Mouse (Mus musculus): Measurements from ENCODE around the gene Grcc10. TPM values are rescaled to one million over a fixed set of nuclear protein-coding genes. Genes with fewer than 3 reads are reported as not detected.

Grcc10 gene
- polyA plus RNA-seq, 1 experiment: 287 TPM

GRCm38 (mm10) chr6:124706061-124706627 is 35.0 kb downstream of the Grcc10 start:
- H3ac ChIP-seq (ENCODE audit: control insufficient read depth, insufficient read length): no peak overlapping the region
- TF ChIP-seq POLR2AphosphoS2 (IDR thresholded peaks at IDR 0.05; ENCODE audit: insufficient read length, low read depth) (peak; percentile 9), SRF (IDR thresholded peaks at IDR 0.05; ENCODE audit: control insufficient read depth, insufficient read length, low read depth) (no peak)
- no peak overlapping the region for H3K4me2 ChIP-seq (ENCODE audit: low read depth)
- H3K36me3 ChIP-seq (ENCODE audit: control insufficient read depth, insufficient read depth): peaks cover 37% of the 10 kb centered on the region
- H3K27me3 ChIP-seq (ENCODE audit: control insufficient read depth, insufficient read depth, insufficient read length): no peaks in the 10 kb centered on the region
- H3K4me3 ChIP-seq: no peak overlapping the region
- peaks cover 52% of the 10 kb centered on the region for H3K79me2 ChIP-seq (ENCODE audit: control insufficient read depth, insufficient read depth)

GRCm38 (mm10) chr6:124704417-124704816 is 36.8 kb downstream of the Grcc10 start:
- H3K27me3 ChIP-seq (ENCODE audit: control insufficient read depth, insufficient read depth, insufficient read length): no peaks in the 10 kb centered on the region
- H3K4me2 ChIP-seq (ENCODE audit: low read depth): no peak overlapping the region
- peaks cover 35% of the 10 kb centered on the region for H3K79me2 ChIP-seq (ENCODE audit: control insufficient read depth, insufficient read depth)
- peaks cover 37% of the 10 kb centered on the region for H3K36me3 ChIP-seq (ENCODE audit: control insufficient read depth, insufficient read depth)
- no peak overlapping the region for H3ac ChIP-seq (ENCODE audit: control insufficient read depth, insufficient read length)
- H3K4me3 ChIP-seq: no peak overlapping the region
- TF ChIP-seq TCF3 (IDR thresholded peaks at IDR 0.05; ENCODE audit: insufficient read length, low read depth): no peak
- TF ChIP-seq MYOG (IDR thresholded peaks at IDR 0.05; ENCODE audit: control insufficient read depth in 1 of 3, insufficient read depth in 1 of 3, insufficient read length in 2 of 3, low read depth in 2 of 3): no peak
- no peak for TF ChIP-seq CEBPB (IDR thresholded peaks at IDR 0.05; ENCODE audit: insufficient read depth, poor library complexity, severe bottlenecking)
- no peak for TF ChIP-seq MYOD1 (IDR thresholded peaks at IDR 0.05; ENCODE audit: control insufficient read depth in 1 of 3, insufficient read length in 2 of 3, low read depth in 2 of 3)
- no peak for TF ChIP-seq TCF12 (IDR thresholded peaks at IDR 0.05; ENCODE audit: insufficient read depth, poor library complexity, severe bottlenecking)
- no peak for TF ChIP-seq POLR2AphosphoS2 (IDR thresholded peaks at IDR 0.05; ENCODE audit: insufficient read length, low read depth)
- no peak for TF ChIP-seq USF1 (IDR thresholded peaks at IDR 0.05; ENCODE audit: low read depth)
- no peak for TF ChIP-seq SRF (IDR thresholded peaks at IDR 0.05; ENCODE audit: control insufficient read depth, insufficient read length, low read depth)
- no peak for TF ChIP-seq E2F4 (IDR thresholded peaks at IDR 0.05; ENCODE audit: insufficient read depth)
- TF ChIP-seq MAX (IDR thresholded peaks at IDR 0.05; ENCODE audit: low read depth): no peak
- no peak for TF ChIP-seq POLR2A (IDR thresholded peaks at IDR 0.05; ENCODE audit: insufficient read length, low read depth)
- TF ChIP-seq REST (IDR thresholded peaks at IDR 0.05; ENCODE audit: insufficient read depth, insufficient read length): no peak

DNA sequence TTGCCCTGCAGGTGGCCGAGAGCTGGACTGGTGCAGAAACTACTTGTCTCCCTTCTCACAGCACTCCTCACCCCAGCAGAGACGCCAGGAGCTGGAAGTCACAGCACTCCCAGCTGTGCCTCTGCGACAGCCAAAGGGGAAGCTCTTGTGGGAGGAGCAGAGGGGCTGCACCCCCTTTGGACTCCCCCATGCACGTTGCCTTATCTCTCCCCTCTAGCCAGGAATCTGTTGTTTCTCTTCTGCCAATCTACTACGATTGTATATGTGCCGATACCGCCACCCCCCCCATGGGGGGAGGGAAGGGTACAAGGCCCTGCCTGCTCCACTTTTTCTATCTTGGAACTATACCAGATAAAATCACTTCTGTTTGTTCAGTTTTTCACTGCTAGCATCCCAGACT is 37.4 kb downstream of the Grcc10 start:
- peaks cover 37% of the 10 kb centered on the region for H3K36me3 ChIP-seq (ENCODE audit: control insufficient read depth, insufficient read depth)
- H3K79me2 ChIP-seq (ENCODE audit: control insufficient read depth, insufficient read depth): peaks cover 29% of the 10 kb centered on the region

GRCm38 (mm10) chr6:124702784-124703103 is 38.4 kb downstream of the Grcc10 start:
- Histone ChIP-seq H3K4me3 (no peak overlapping the region), H3K79me2 (ENCODE audit: control insufficient read depth, insufficient read depth) (peaks cover 19% of the 10 kb centered on the region), H3K4me2 (ENCODE audit: low read depth) (no peak overlapping the region), H3ac (ENCODE audit: control insufficient read depth, insufficient read length) (no peak overlapping the region), H3K27me3 (ENCODE audit: control insufficient read depth, insufficient read depth, insufficient read length) (no peaks in the 10 kb centered on the region), H3K36me3 (ENCODE audit: control insufficient read depth, insufficient read depth) (peaks cover 37% of the 10 kb centered on the region)
- TF ChIP-seq MAX (IDR thresholded peaks at IDR 0.05; ENCODE audit: low read depth): no peak
- TF ChIP-seq USF1 (IDR thresholded peaks at IDR 0.05; ENCODE audit: low read depth): no peak
- TF ChIP-seq REST (IDR thresholded peaks at IDR 0.05; ENCODE audit: insufficient read depth, insufficient read length): no peak
- no peak for TF ChIP-seq MYOD1 (IDR thresholded peaks at IDR 0.05; ENCODE audit: control insufficient read depth in 1 of 3, insufficient read length in 2 of 3, low read depth in 2 of 3)
- TF ChIP-seq TCF12 (IDR thresholded peaks at IDR 0.05; ENCODE audit: insufficient read depth, poor library complexity, severe bottlenecking): no peak
- TF ChIP-seq POLR2AphosphoS2 (IDR thresholded peaks at IDR 0.05; ENCODE audit: insufficient read length, low read depth): no peak
- TF ChIP-seq POLR2A (IDR thresholded peaks at IDR 0.05; ENCODE audit: insufficient read length, low read depth): no peak
- no peak for TF ChIP-seq SRF (IDR thresholded peaks at IDR 0.05; ENCODE audit: control insufficient read depth, insufficient read length, low read depth)
- TF ChIP-seq MYOG (IDR thresholded peaks at IDR 0.05; ENCODE audit: control insufficient read depth in 1 of 3, insufficient read depth in 1 of 3, insufficient read length in 2 of 3, low read depth in 2 of 3): no peak
- TF ChIP-seq E2F4 (IDR thresholded peaks at IDR 0.05; ENCODE audit: insufficient read depth): no peak
- TF ChIP-seq CEBPB (IDR thresholded peaks at IDR 0.05; ENCODE audit: insufficient read depth, poor library complexity, severe bottlenecking): no peak
- no peak for TF ChIP-seq TCF3 (IDR thresholded peaks at IDR 0.05; ENCODE audit: insufficient read length, low read depth)

More for the DNA sequence above, 37.4 kb downstream of the Grcc10 start:
- Histone ChIP-seq H3K27me3 (ENCODE audit: control insufficient read depth, insufficient read depth, insufficient read length) (no peaks in the 10 kb centered on the region), H3ac (ENCODE audit: control insufficient read depth, insufficient read length) (no peak overlapping the region), H3K4me2 (ENCODE audit: low read depth) (no peak overlapping the region), H3K4me3 (no peak overlapping the region)
- TF ChIP-seq SRF (IDR thresholded peaks at IDR 0.05; ENCODE audit: control insufficient read depth, insufficient read length, low read depth) (no peak), MYOG (IDR thresholded peaks at IDR 0.05; ENCODE audit: control insufficient read depth in 1 of 3, insufficient read depth in 1 of 3, insufficient read length in 2 of 3, low read depth in 2 of 3) (no peak), MYOD1 (IDR thresholded peaks at IDR 0.05; ENCODE audit: control insufficient read depth in 1 of 3, insufficient read length in 2 of 3, low read depth in 2 of 3) (no peak)

DNA sequence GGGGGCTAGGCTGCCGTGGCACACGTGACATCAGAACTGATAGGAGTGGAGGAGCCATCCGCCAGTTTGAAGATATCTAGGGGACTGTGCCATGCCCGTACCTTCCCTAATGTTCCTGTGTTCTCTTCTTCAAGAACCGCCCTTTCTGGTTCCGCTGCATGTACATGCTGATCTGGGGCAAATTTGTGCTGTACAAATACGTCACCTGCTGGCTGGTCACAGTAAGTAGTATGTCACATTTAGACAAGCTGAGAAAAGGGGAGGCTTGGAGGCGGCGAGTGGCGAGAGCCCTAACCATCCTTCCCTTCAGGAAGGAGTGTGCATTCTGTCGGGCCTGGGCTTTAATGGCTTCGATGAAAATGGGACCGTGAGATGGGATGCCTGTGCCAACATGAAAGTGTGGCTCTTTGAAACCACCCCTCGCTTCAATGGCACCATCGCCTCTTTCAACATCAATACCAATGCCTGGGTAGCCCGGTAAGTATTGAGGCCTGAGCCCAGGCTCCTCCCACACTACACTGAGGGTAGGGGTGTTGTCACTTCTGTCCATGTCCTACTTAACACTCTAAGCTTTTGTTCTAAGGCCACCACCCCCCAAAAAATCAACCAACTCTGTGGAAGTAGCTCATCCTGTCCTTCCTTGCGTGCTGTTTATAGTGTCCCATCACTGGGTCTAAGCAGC is 38.9 kb downstream of the Grcc10 start:
- Histone ChIP-seq H3K4me2 (ENCODE audit: low read depth) (no peak overlapping the region), H3K36me3 (ENCODE audit: control insufficient read depth, insufficient read depth) (peaks cover 37% of the 10 kb centered on the region), H3K79me2 (ENCODE audit: control insufficient read depth, insufficient read depth) (peaks cover 15% of the 10 kb centered on the region), H3K27me3 (ENCODE audit: control insufficient read depth, insufficient read depth, insufficient read length) (no peaks in the 10 kb centered on the region), H3ac (ENCODE audit: control insufficient read depth, insufficient read length) (no peak overlapping the region), H3K4me3 (no peak overlapping the region)
- TF ChIP-seq POLR2AphosphoS2 (IDR thresholded peaks at IDR 0.05; ENCODE audit: insufficient read length, low read depth) (peak; percentile 9), USF1 (IDR thresholded peaks at IDR 0.05; ENCODE audit: low read depth) (no peak)
